Mouse (Mus musculus) ES-Bruce4 (cell line): ENCODE data around the gene Msh5.

Experiments used
- CTCF ChIP-seq: IDR thresholded peaks from one replicate; pipeline ENCODE4 v1.8.1; 2011; ENCODE audit warnings: low read depth, low read length
- POLR2A ChIP-seq: IDR thresholded peaks from one replicate; pipeline ENCODE4 v1.8.1; 2011; ENCODE audit warnings: low read length; ENCODE audit not compliant: insufficient read depth

DNA sequence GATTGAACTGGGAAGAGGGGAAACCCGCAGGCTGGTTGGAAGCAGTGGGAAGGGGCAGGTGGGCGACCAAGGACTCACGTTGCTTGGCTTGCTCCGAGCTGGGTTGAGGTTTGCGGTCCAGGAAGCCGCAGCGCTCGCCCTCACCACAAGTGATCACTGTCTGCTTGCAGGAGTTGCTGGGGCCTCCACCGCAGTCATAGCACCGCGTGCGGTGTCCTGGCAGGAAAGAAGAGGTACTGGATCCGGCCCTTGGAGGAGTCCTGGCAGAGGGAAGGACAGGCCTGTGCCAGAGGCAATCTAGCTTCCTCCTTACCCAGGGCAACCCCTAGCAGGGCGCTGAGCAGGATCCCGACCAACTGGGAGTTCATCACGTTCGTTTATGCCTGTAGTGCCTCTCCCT is 27.6 kb upstream of the Msh5 start:
- TF ChIP-seq POLR2A (no peak), CTCF (no peak)
